Mouse (Mus musculus) kidney, postnatal 10 days (tissue): Measurements from ENCODE around the gene Pdik1l.
A peak's percentile ranks its signal among the peaks of the same experiment; 100 is the strongest.

Experiments used
- DNase-seq: peaks from one replicate; pipeline ENCODE4 v3.0.0; 2021; ENCODE audit warnings: mixed read lengths

Pdik1l gene

GRCm38 (mm10) chr4:134287575-134288025 is at the start of gene Pdik1l:
Gene Pdik1l, minus strand, starts transcription at chr4:134287895.
- DNase-seq, result peak; percentile 85

GRCm38 (mm10) chr4:134330281-134330680 is 42.6 kb upstream of the Pdik1l start:
- peak; percentile 44 for DNase-seq

GRCm38 (mm10) chr4:134328832-134329231 is 41.1 kb upstream of the Pdik1l start:
- no peak for DNase-seq

GRCm38 (mm10) chr4:134328151-134328550 is 40.5 kb upstream of the Pdik1l start:
- no peak for DNase-seq

GRCm38 (mm10) chr4:134326859-134327530 is 39.3 kb upstream of the Pdik1l start:
- peak; percentile 71 for DNase-seq

- peak; percentile 85 for DNase-seq
These were observed 37.0 kb upstream of the Pdik1l start for GRCm38 (mm10) chr4:134324655-134325054.

- no peak for DNase-seq
These were observed 33.8 kb upstream of the Pdik1l start for GRCm38 (mm10) chr4:134321524-134321923.

GRCm38 (mm10) chr4:134319674-134320073 is 32.0 kb upstream of the Pdik1l start:
- DNase-seq, result no peak

- no peak for DNase-seq
These were observed 31.4 kb upstream of the Pdik1l start for GRCm38 (mm10) chr4:134319074-134319473.

- DNase-seq, result peak; percentile 32
These were observed 28.7 kb upstream of the Pdik1l start for GRCm38 (mm10) chr4:134316390-134316789.

GRCm38 (mm10) chr4:134315470-134315869 is 27.8 kb upstream of the Pdik1l start:
- no peak for DNase-seq

- DNase-seq, result no peak
These were observed 27.2 kb upstream of the Pdik1l start, which contains the start of gene Trim63 for GRCm38 (mm10) chr4:134314876-134315275. Gene Trim63, plus strand, starts transcription at chr4:134315120.

- DNase-seq, result no peak
These were observed 26.5 kb upstream of the Pdik1l start for GRCm38 (mm10) chr4:134314081-134314655.

GRCm38 (mm10) chr4:134312901-134313300 is 25.2 kb upstream of the Pdik1l start:
- DNase-seq, result no peak

- no peak for DNase-seq
These were observed 24.6 kb upstream of the Pdik1l start for GRCm38 (mm10) chr4:134312341-134312740.

- no peak for DNase-seq
These were observed 24.1 kb upstream of the Pdik1l start for GRCm38 (mm10) chr4:134311784-134312183.

GRCm38 (mm10) chr4:134310656-134311055 is 23.0 kb upstream of the Pdik1l start:
- no peak for DNase-seq

- no peak for DNase-seq
These were observed 22.4 kb upstream of the Pdik1l start for GRCm38 (mm10) chr4:134310106-134310505.

- DNase-seq, result peak; percentile 83
These were observed 19.8 kb upstream of the Pdik1l start for GRCm38 (mm10) chr4:134307367-134308072.

- no peak for DNase-seq
These were observed 19.3 kb upstream of the Pdik1l start for GRCm38 (mm10) chr4:134306963-134307362.

GRCm38 (mm10) chr4:134302084-134302483 is 14.4 kb upstream of the Pdik1l start:
- no peak for DNase-seq

- no peak for DNase-seq
These were observed 12.6 kb upstream of the Pdik1l start for GRCm38 (mm10) chr4:134300316-134300715.

GRCm38 (mm10) chr4:134299498-134299810 is 11.8 kb upstream of the Pdik1l start:
- no peak for DNase-seq
